Mouse (Mus musculus) liver, postnatal 0 days (tissue): ENCODE measurements around the gene Gm20388. TPM values are rescaled to one million over a fixed set of nuclear protein-coding genes. Genes with fewer than 3 reads are reported as not detected.

Experiments used
- ATAC-seq: fragments of 200-750 bp; cut with Nextera tagmentation; 2 replicates; pipeline ENCODE4 v1.8.0; 2017; ENCODE audit warnings: mild to moderate bottlenecking, moderate library complexity
- DNase-seq: peaks from one replicate; pipeline ENCODE4 v3.0.0-alpha.2; 2016
- H3K27ac ChIP-seq: fragments of 300-500 bp; sonication (generic); 2 replicates; pipeline ENCODE4 v1.5.1; 2014; ENCODE audit warnings: antibody characterized with exemption, moderate library complexity, mild to moderate bottlenecking, low read depth
- H3K27me3 ChIP-seq: fragments of 300-500 bp; sonication (generic); 2 replicates; pipeline ENCODE4 v1.6.1; 2014; ENCODE audit warnings: low read length, control low read depth, mixed read lengths; ENCODE audit not compliant: insufficient read depth
- H3K36me3 ChIP-seq: fragments of 300-500 bp; sonication (generic); replicated peaks from 2 replicates; pipeline ENCODE4 v1.6.1; 2014; ENCODE audit warnings: mild to moderate bottlenecking, control low read depth, low read length, moderate library complexity, mixed read lengths; ENCODE audit not compliant: insufficient read depth
- H3K4me1 ChIP-seq: fragments of 300-500 bp; sonication (generic); 2 replicates; pipeline ENCODE4 v1.6.1; 2014; ENCODE audit warnings: antibody characterized with exemption, mild to moderate bottlenecking, control low read depth; ENCODE audit not compliant: insufficient read depth
- H3K4me2 ChIP-seq: fragments of 300-500 bp; sonication (generic); 2 replicates; pipeline ENCODE4 v1.6.1; 2014; ENCODE audit warnings: low read depth, mild to moderate bottlenecking, low read length, moderate library complexity, mixed read lengths
- H3K4me3 ChIP-seq: fragments of 300-500 bp; sonication (generic); 2 replicates; pipeline ENCODE4 v1.5.1; 2014; ENCODE audit warnings: low read depth, low read length
- H3K9ac ChIP-seq: fragments of 300-500 bp; sonication (generic); replicated peaks from 2 replicates; pipeline ENCODE4 v1.6.1; 2014; ENCODE audit warnings: mild to moderate bottlenecking, moderate library complexity
- H3K9me3 ChIP-seq: fragments of 300-500 bp; sonication (generic); 2 replicates; pipeline ENCODE4 v1.6.1; 2016; ENCODE audit warnings: mild to moderate bottlenecking, control low read depth, low read length, mixed read lengths
- CTCF ChIP-seq: sonication (generic); IDR thresholded peaks from 2 replicates; pipeline ENCODE4 v1.5.1; 2016; ENCODE audit warnings: antibody characterized with exemption, low read depth
- EP300 ChIP-seq: IDR thresholded peaks from 2 replicates; pipeline ENCODE4 v1.6.1; 2016; ENCODE audit warnings: antibody characterized with exemption, low read depth, mild to moderate bottlenecking
- WGBS: fragments of 180-500 bp; shearing (Covaris S2); extraction: QIAGEN DNeasy Blood & Tissue Kit; methylation state at CpG from one replicate; pipeline ENCODE4 v1.1.7; 2014; ENCODE audit not compliant: insufficient replicate concordance; 5-methylcytosine and 5-hydroxymethylcytosine counted together
- polyA plus RNA-seq: library from polyadenylated mRNA; unstranded; fragments of >200 nt; fragmentation: Nextera tagmentation; extraction: Ambion mirVana; gene quantifications from 2 replicates; pipeline ENCODE4 v1.2.1, GENCODE M21; 2015

The Gm20388 gene
- polyA plus RNA-seq, 1 experiment from 2014 or later, result not detected

DNA sequence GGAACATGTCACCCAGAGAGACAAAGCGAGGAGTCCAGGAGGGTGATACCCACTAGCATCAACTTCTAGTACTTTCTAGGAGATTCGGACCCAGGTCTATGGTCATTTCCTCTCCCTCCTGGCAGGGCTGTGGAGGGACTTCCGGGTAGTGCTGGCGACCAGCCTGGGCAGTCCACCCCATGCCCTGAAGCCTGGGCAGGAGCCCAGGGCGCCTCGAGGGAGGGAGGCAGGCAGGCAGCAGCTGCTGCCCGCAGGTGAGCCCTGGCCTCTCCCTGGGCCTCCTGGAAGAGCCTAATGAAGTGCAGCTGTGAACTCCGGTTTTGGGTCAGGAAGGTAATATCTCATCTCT is 505.5 kb downstream of the Gm20388 start:
- Histone ChIP-seq H3K4me1 (peaks cover 34% of the 10 kb centered on the region), H3K4me3 (no peak overlapping the region), H3K4me2 (peak overlapping the region; percentile 47), H3K27me3 (no peaks in the 10 kb centered on the region), H3K9me3 (no peaks in the 10 kb centered on the region), H3K9ac (peak overlapping the region; percentile 59; the same call in 1 of the 2 replicates), H3K36me3 (no peaks in the 10 kb centered on the region), H3K27ac (peak overlapping the region; percentile 67)
- 48% methylated on average over 8 of the region's 8 CpGs for WGBS
- ATAC-seq, result no peak
- DNase-seq, result no peak
- no peak for TF ChIP-seq EP300
- no peak for TF ChIP-seq CTCF

DNA sequence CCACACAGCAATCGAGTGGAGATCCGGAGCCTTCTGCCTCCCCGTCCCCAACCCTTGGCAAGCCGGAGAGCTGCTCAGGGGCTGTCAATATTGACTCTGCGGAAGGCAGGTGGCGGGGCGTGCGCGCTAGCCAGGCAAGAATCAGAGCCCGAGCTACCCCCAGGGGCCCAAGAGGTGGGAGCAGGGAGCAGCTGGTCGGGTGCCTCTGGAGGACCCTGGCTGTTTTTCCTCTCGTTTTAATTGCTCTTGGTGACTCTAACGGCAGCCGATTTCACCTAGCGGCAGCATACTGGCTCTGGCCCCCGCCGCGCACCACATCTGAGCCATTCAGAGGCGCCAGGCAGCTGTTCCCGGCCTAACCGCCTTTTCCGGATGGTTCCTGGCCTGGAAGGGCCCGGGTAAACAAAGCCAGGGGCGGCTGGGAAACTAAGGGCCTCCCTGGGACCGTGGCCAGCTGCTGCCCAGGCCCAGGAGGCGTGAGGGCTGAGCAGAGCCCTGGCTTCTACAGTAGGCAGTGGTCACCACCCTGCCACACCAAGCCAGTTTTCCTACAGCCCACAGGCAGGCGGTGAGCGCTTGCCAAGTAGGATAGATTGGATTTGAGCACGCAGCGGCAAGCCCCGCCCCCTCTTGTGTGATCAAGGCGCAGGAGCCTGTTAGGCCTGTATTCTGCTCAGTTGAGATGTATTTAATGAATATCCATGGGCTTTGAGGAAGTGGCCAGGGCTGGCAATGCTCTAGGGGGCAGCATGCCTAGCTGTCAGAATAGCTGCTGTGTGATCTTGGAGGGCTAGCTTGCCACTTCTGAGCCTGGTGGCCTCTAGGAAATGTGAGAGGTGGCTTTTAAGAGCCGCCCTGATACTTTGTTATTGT is 506.1 kb downstream of the Gm20388 start:
- H3K9me3 ChIP-seq, result no peaks in the 10 kb centered on the region
- peak overlapping the region; percentile 67 for H3K27ac ChIP-seq
- TF ChIP-seq CTCF (peak; percentile 61), EP300 (no peak)
- peak overlapping the region; percentile 47 for H3K4me2 ChIP-seq
- 12% methylated on average over 29 of the region's 33 CpGs for WGBS
- no peak overlapping the region for H3K4me3 ChIP-seq
- H3K4me1 ChIP-seq, result peaks cover 34% of the 10 kb centered on the region
- peak overlapping the region; percentile 59 for H3K9ac ChIP-seq
- ATAC-seq, result peak; percentile 77
- peak; percentile 75 for DNase-seq
- H3K36me3 ChIP-seq, result no peaks in the 10 kb centered on the region
- H3K27me3 ChIP-seq, result no peaks in the 10 kb centered on the region

DNA sequence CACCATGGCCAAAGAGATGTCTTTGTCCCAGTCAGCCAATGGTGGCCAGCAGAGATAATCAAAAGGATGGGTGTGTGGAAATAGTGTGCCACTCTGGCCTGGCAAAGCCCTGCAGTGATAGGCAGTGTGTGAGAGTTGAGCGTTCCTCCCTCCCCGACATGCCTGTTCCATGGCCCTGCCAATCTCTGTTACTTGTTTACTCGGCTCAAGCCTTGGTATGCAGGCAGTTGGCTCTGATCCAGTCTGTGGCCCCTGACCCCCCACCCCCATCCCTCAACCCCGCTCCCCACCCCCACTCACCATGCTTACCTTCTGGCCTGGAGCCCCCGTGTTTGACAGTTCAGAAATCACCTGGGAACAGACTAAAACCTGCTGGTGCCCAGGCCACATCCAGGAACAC is 507.5 kb downstream of the Gm20388 start:
- Histone ChIP-seq H3K9me3 (no peaks in the 10 kb centered on the region), H3K4me2 (no peak overlapping the region), H3K36me3 (no peaks in the 10 kb centered on the region), H3K9ac (no peak overlapping the region), H3K4me1 (peaks cover 34% of the 10 kb centered on the region), H3K27ac (no peak overlapping the region), H3K27me3 (no peaks in the 10 kb centered on the region), H3K4me3 (no peak overlapping the region)
- WGBS, result 64% methylated on average over 4 of the region's 5 CpGs
- TF ChIP-seq EP300 (no peak), CTCF (no peak)
- ATAC-seq (no peak), DNase-seq (no peak)

DNA sequence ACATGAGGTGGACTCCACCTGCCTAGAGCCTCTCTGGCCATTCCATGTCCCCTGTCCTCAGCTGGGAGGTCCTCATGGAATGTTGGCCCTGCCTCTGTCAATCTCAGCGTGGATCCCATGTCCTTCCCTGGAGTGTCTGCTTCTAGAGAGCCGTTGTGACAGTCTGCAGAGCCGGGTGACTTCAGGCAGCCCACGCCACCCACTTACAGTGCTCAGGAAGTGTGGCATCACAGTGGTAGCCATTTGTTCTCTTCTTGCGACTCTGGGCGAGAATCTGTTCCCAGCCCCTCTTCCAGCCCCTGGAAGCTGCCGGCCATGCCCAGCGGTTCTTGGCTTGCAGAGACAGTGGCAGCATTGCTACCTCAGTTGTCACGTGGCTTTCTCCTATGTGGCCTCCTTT is 509.0 kb downstream of the Gm20388 start:
- peaks cover 34% of the 10 kb centered on the region for H3K4me1 ChIP-seq
- no peaks in the 10 kb centered on the region for H3K27me3 ChIP-seq
- no peak overlapping the region for H3K27ac ChIP-seq
- DNase-seq (no peak), ATAC-seq (no peak)
- no peaks in the 10 kb centered on the region for H3K9me3 ChIP-seq
- no peaks in the 10 kb centered on the region for H3K36me3 ChIP-seq
- no peak overlapping the region for H3K9ac ChIP-seq
- TF ChIP-seq CTCF (no peak), EP300 (no peak)
- H3K4me3 ChIP-seq, result no peak overlapping the region
- WGBS, result 69% methylated on average over 9 of the region's 9 CpGs
- no peak overlapping the region for H3K4me2 ChIP-seq

DNA sequence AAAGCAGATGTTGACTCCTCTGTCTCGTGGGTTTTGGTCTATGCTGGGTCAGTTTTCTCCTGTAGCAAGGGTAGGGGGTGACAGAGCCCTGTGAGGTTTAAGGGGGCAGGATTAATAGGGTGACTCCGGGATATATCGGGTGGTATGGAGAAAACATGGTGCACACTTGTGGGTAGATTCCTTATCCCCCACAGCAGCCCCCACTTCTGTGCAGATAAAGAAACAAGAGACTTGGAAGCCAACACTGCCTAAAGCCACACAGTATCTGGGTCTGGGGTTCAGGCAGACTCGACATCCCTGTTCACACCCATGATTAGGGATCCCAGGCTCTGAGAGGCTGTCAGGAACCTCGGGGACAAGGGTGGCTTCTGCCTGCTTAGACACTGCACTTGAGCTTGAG is 509.6 kb downstream of the Gm20388 start:
- TF ChIP-seq EP300 (no peak), CTCF (no peak)
- H3K27ac ChIP-seq, result no peak overlapping the region
- H3K9me3 ChIP-seq, result no peaks in the 10 kb centered on the region
- ATAC-seq, result no peak
- no peak overlapping the region for H3K4me2 ChIP-seq
- H3K4me3 ChIP-seq, result no peak overlapping the region
- H3K27me3 ChIP-seq, result no peaks in the 10 kb centered on the region
- H3K4me1 ChIP-seq, result peaks cover 34% of the 10 kb centered on the region
- 53% methylated on average over 5 of the region's 5 CpGs for WGBS
- H3K9ac ChIP-seq, result no peak overlapping the region
- DNase-seq, result no peak
- H3K36me3 ChIP-seq, result no peaks in the 10 kb centered on the region

DNA sequence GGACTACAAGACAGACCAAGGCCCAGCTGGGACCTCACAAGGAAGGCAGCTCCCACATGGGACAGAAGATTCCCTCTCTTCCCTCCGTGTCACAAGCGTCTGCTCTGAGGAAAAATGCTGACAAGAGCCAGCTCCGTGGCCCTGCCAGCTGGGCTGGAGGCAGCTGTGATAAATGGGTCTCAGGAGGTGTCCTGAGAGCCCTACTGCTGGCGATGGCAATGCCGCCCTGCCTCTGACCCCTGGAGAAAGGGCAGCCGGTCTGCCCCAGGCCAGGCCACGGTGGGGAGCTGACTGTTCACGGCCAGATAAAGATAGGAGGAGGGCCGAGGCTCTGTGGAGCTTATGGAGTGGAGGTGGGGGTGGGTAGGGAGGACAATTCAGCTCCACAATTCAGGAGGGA is 511.0 kb downstream of the Gm20388 start:
- ATAC-seq (no peak), DNase-seq (no peak)
- Histone ChIP-seq H3K27ac (no peak overlapping the region), H3K4me1 (peaks cover 28% of the 10 kb centered on the region), H3K9me3 (no peaks in the 10 kb centered on the region), H3K27me3 (no peaks in the 10 kb centered on the region), H3K4me2 (no peak overlapping the region), H3K4me3 (no peak overlapping the region), H3K9ac (no peak overlapping the region), H3K36me3 (no peaks in the 10 kb centered on the region)
- 44% methylated on average over 9 of the region's 9 CpGs for WGBS
- TF ChIP-seq EP300, result no peak
- no peak for TF ChIP-seq CTCF
